Mouse (Mus musculus) forebrain, embryonic 14.5 days (tissue): ENCODE measurements at regions not wholly inside any gene's neighbourhood (a gene's known extent, or its start where the extent isn't known, plus 50 kb on each side); places are given as distances from the start of the nearest gene placed in this dataset.

Source experiments
- ATAC-seq: fragments of 200-750 bp; cut with Nextera tagmentation; 2 replicates; pipeline ENCODE4 v1.8.0; 2017; ENCODE audit warnings: mild to moderate bottlenecking, moderate library complexity
- DNase-seq: peaks from one replicate; pipeline ENCODE4 v3.0.0-alpha.2; 2015; ENCODE audit warnings: low spot score
- H3K27ac ChIP-seq: fragments of 300-500 bp; sonication (generic); 2 replicates; pipeline ENCODE4 v1.5.1; 2014; ENCODE audit warnings: low read depth, mild to moderate bottlenecking, control low read depth, low read length, moderate library complexity
- H3K27me3 ChIP-seq: fragments of 300-500 bp; sonication (generic); replicated peaks from 2 replicates; pipeline ENCODE4 v1.6.1; 2014; ENCODE audit warnings: low read length, control low read depth, mixed read lengths; ENCODE audit not compliant: control insufficient read depth, insufficient read depth
- H3K36me3 ChIP-seq: fragments of 300-500 bp; sonication (generic); 2 replicates; pipeline ENCODE4 v1.6.1; 2014; ENCODE audit warnings: low read length, control low read depth; ENCODE audit not compliant: control insufficient read depth, insufficient read depth
- H3K4me1 ChIP-seq: fragments of 300-500 bp; sonication (generic); 2 replicates; pipeline ENCODE4 v1.6.1; 2014; ENCODE audit warnings: antibody characterized with exemption, low read length, control low read depth; ENCODE audit not compliant: control insufficient read depth, insufficient read depth
- H3K4me2 ChIP-seq: fragments of 300-500 bp; sonication (generic); 2 replicates; pipeline ENCODE4 v1.6.1; 2014; ENCODE audit warnings: mild to moderate bottlenecking, control low read depth, low read length
- H3K4me3 ChIP-seq: fragments of 300-500 bp; sonication (generic); 2 replicates; pipeline ENCODE4 v1.5.1; 2014; ENCODE audit warnings: low read depth, low read length, control low read depth
- H3K9ac ChIP-seq: fragments of 300-500 bp; sonication (generic); 2 replicates; pipeline ENCODE4 v1.6.1; 2014; ENCODE audit warnings: mild to moderate bottlenecking, low read length, control low read depth, moderate library complexity
- H3K9me3 ChIP-seq: fragments of 300-500 bp; sonication (generic); replicated peaks from 2 replicates; pipeline ENCODE4 v1.6.1; 2016; ENCODE audit warnings: low read length, control low read depth, mixed read lengths; ENCODE audit not compliant: control insufficient read depth
- WGBS: fragments of 180-500 bp; shearing (Covaris S2); extraction: QIAGEN DNeasy Blood & Tissue Kit; methylation state at CpG from one replicate; pipeline ENCODE4 v1.1.7; 2014; 5-methylcytosine and 5-hydroxymethylcytosine counted together

DNA sequence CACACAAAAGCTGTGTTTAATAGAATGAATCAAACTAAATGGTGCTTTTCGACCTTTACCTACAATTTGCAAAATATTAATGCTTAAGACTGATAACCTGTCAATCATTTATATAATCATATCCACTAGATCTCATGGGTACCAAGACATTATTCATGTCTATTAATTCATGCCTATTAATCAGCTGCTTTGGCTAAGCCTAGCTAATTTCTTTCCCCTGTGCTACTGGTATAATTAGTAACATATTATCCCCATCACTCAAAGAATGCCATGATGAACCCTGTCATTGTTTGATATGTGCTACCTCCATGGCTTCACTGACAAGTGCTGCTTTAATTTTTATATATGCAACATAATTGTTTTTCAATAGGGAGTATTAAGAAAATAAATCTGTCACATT lies 474.1 kb upstream of the Kcnd2 start:
- H3K27me3 ChIP-seq = no peaks in the 10 kb centered on the region
- no peaks in the 10 kb centered on the region for H3K4me1 ChIP-seq
- peak; percentile 4 for DNase-seq
- H3K9me3 ChIP-seq = no peaks in the 10 kb centered on the region
- no peak overlapping the region for H3K27ac ChIP-seq
- H3K9ac ChIP-seq = no peak overlapping the region
- WGBS = 58% methylated on average over 1 of the region's 1 CpGs
- H3K4me3 ChIP-seq = no peak overlapping the region
- no peaks in the 10 kb centered on the region for H3K36me3 ChIP-seq
- H3K4me2 ChIP-seq = no peak overlapping the region
- no peak for ATAC-seq

DNA sequence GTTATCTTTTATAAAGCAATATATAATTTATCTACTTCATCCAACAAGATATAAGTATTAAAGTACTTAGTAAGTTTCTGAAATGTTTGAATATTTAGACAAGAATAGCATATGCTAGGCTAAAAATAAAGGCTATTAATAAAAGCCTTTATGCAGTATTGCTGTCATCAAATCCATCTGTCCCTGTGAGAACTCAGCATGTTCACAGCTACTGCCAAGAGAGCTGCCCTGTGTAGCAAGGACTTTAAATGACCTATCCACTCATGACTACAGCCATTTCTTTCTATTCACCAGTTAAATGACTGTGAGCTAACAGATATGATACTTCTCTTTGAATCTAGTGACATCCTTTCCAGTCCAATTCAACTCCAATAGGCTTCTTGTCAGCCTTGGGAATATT lies 458.1 kb upstream of the Kcnd2 start:
- H3K9me3 ChIP-seq = no peaks in the 10 kb centered on the region
- no peak for ATAC-seq
- H3K9ac ChIP-seq = no peak overlapping the region
- no peak overlapping the region for H3K4me2 ChIP-seq
- H3K27me3 ChIP-seq = no peaks in the 10 kb centered on the region
- no peaks in the 10 kb centered on the region for H3K36me3 ChIP-seq
- no peak for DNase-seq
- no peaks in the 10 kb centered on the region for H3K4me1 ChIP-seq
- no peak overlapping the region for H3K4me3 ChIP-seq
- no peak overlapping the region for H3K27ac ChIP-seq

DNA sequence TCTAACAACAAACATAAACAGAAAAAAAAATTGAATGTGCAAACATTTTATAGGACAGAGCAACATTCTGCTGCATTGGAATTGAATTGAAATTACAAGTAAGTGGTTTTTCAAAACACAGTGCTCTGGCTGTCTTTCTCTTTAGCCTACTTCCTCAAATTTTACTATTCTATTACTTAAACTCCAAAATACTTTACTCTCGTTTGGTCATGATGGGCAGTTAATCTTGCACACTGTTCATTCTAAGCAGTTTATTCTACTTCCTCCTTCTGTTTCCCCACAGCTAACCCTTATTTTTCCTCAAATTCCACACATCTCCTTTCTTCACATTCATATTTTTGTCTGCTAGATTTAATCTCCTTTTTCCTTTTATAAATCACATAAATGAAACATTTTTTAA lies 454.0 kb upstream of the Kcnd2 start:
- H3K27me3 ChIP-seq = no peaks in the 10 kb centered on the region
- 62% methylated on average over 1 of the region's 1 CpGs for WGBS
- no peaks in the 10 kb centered on the region for H3K36me3 ChIP-seq
- no peak overlapping the region for H3K4me3 ChIP-seq
- H3K9me3 ChIP-seq = no peaks in the 10 kb centered on the region
- ATAC-seq (no peak), DNase-seq (no peak)
- H3K27ac ChIP-seq = no peak overlapping the region
- no peak overlapping the region for H3K9ac ChIP-seq
- no peak overlapping the region for H3K4me2 ChIP-seq
- H3K4me1 ChIP-seq = no peaks in the 10 kb centered on the region

DNA sequence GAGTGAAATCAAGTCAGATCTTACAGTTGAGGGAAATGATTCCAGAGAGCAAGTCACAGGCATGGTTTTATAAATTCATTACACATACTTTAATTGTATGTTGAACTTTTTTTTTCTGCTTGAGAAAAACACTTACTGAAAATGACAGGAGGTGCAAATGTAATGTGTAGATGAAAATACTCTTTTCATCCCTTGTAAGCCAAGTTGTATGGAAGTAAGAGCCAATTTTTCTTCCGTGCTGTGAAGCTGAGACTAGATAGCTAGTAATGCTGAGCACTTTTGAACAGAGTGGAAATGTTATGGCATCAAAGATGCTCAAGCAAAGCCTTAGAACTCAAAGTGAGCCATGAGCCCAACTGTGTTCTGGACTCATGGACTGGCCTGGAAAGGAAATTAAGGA lies 439.4 kb upstream of the Kcnd2 start:
- no peaks in the 10 kb centered on the region for H3K27me3 ChIP-seq
- peak; percentile 50 for DNase-seq
- H3K4me3 ChIP-seq = no peak overlapping the region
- H3K4me1 ChIP-seq = no peaks in the 10 kb centered on the region
- no peak for ATAC-seq
- no peak overlapping the region for H3K4me2 ChIP-seq
- H3K27ac ChIP-seq = no peak overlapping the region
- 79% methylated on average over 1 of the region's 1 CpGs for WGBS
- no peaks in the 10 kb centered on the region for H3K9me3 ChIP-seq
- H3K36me3 ChIP-seq = no peaks in the 10 kb centered on the region
- no peak overlapping the region for H3K9ac ChIP-seq
